Mouse (Mus musculus) CH12.LX (cell line): Measurements from ENCODE around the gene Nck2.

Source experiments
- CHD1 ChIP-seq: IDR thresholded peaks from 2 replicates; pipeline ENCODE4 v1.6.1; 2012; ENCODE audit warnings: low read depth, low read length, improper control_type of control experiment, inconsistent platforms
- CHD2 ChIP-seq: IDR thresholded peaks from 2 replicates; pipeline ENCODE4 v1.6.1; 2011; ENCODE audit warnings: low read length, improper control_type of control experiment
- CTCF ChIP-seq, 2 experiments: IDR thresholded peaks in 1 of 2; conservative IDR thresholded peaks in 1 of 2; 2 replicates each; pipeline ENCODE4 v1.5.1; 2011 to 2012; ENCODE audit warnings: low read depth in 2 of 2, low read length in 2 of 2, improper control_type of control experiment in 1 of 2, inconsistent platforms in 1 of 2, mild to moderate bottlenecking in 1 of 2, moderate library complexity in 1 of 2
- EP300 ChIP-seq: IDR thresholded peaks from 2 replicates; pipeline ENCODE4 v1.6.1; 2011; ENCODE audit warnings: low read length, improper control_type of control experiment
- JUND ChIP-seq: conservative IDR thresholded peaks from 2 replicates; pipeline ENCODE4 v1.6.1; 2011; ENCODE audit warnings: low read depth, low read length, improper control_type of control experiment
- KAT2A ChIP-seq: IDR thresholded peaks from 2 replicates; pipeline ENCODE4 v1.6.1; 2012; ENCODE audit warnings: low read length, improper control_type of control experiment, inconsistent platforms; ENCODE audit not compliant: insufficient replicate concordance
- MAZ ChIP-seq: IDR thresholded peaks from 2 replicates; pipeline ENCODE4 v1.6.1; 2012; ENCODE audit warnings: low read depth, mild to moderate bottlenecking, inconsistent platforms, low read length, improper control_type of control experiment, moderate library complexity
- POLR2A ChIP-seq: IDR thresholded peaks from 2 replicates; pipeline ENCODE4 v1.6.1; 2011; ENCODE audit warnings: low read depth, mild to moderate bottlenecking, improper control_type of control experiment, low read length
- TBP ChIP-seq: conservative IDR thresholded peaks from 2 replicates; pipeline ENCODE4 v1.6.1; 2011; ENCODE audit warnings: low read depth, low read length, improper control_type of control experiment
- USF1 ChIP-seq: IDR thresholded peaks from 2 replicates; pipeline ENCODE4 v1.6.1; 2014; ENCODE audit warnings: low read depth, mild to moderate bottlenecking, inconsistent platforms, low read length, improper control_type of control experiment
- ZC3H11A ChIP-seq: IDR thresholded peaks from 2 replicates; pipeline ENCODE4 v1.6.1; 2012; ENCODE audit warnings: low read depth, mild to moderate bottlenecking, inconsistent platforms, low read length, improper control_type of control experiment

DNA sequence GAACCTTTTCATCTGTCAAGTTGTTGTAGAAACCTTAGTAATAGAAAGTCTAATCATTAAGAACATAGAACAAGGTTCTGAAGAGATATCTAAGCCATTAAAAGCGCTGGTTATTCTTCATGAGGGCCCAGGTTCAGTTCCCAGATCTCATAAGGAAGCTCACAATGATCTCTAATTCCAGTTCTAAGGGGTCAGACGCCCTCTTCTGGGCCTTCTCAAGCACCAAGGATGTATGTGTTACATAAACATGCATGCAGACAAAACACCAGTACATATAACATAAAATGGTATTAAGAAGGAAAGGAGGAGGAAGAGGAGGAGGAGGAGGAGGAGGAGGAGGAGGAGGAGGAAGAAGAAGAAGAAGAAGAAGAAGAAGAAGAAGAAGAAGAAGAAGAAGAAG is 145.5 kb downstream of the Nck2 start:
- TF ChIP-seq JUND, result no peak
- no peak for TF ChIP-seq CHD1
- TF ChIP-seq USF1, result no peak
- no peak for TF ChIP-seq TBP
- no peak for TF ChIP-seq POLR2A
- TF ChIP-seq CTCF (conservative IDR thresholded peaks at IDR 0.05 in 1 of 2, IDR thresholded peaks at IDR 0.05 in 1 of 2; ENCODE audit: low read depth in 2 of 2, low read length in 2 of 2), result peak in 1 of 2 experiments; percentile 41; a peak in 2 of 4 replicates
- TF ChIP-seq KAT2A, result no peak
- TF ChIP-seq CHD2, result no peak
- no peak for TF ChIP-seq MAZ
- TF ChIP-seq ZC3H11A, result no peak
- TF ChIP-seq EP300, result no peak
